Mouse (Mus musculus) liver, adult 2 months (tissue): ENCODE measurements at regions not wholly inside any gene's neighbourhood (a gene's known extent, or its start where the extent isn't known, plus 50 kb on each side); places are given as distances from the start of the nearest gene placed in this dataset.

Experiments used
- CTCF ChIP-seq: fragments of 200-500 bp; IDR thresholded peaks from 2 replicates; pipeline ENCODE4 v1.5.1; 2011; ENCODE audit warnings: low read depth, low read length, control low read depth
- POLR2A ChIP-seq: fragments of 200-500 bp; IDR thresholded peaks from 2 replicates; pipeline ENCODE4 v1.6.1; 2011; ENCODE audit warnings: low read length, control low read depth; ENCODE audit not compliant: insufficient read depth; ENCODE audit errors: extremely low read depth

- TF ChIP-seq CTCF, result no peak
- TF ChIP-seq POLR2A, result no peak
These were observed 576.3 kb upstream of the Plxna2 start for GRCm38 (mm10) chr1:194041393-194042352.
